Mouse (Mus musculus): ENCODE measurements around the gene Alg12.

- no peak for TF ChIP-seq POLR2A (IDR thresholded peaks at IDR 0.05; ENCODE audit: low read depth, low read length)
- TF ChIP-seq CTCF (conservative IDR thresholded peaks at IDR 0.05; ENCODE audit: insufficient read depth, insufficient read length, low read depth, low read length), result no peak
These were observed 32.5 kb upstream of the Alg12 start for GRCm38 (mm10) chr15:88851507-88852149.

Data from kidney, adult 2 months (tissue).